Mouse (Mus musculus): Measurements from ENCODE around the gene Scarf2.

The Scarf2 gene

DNA sequence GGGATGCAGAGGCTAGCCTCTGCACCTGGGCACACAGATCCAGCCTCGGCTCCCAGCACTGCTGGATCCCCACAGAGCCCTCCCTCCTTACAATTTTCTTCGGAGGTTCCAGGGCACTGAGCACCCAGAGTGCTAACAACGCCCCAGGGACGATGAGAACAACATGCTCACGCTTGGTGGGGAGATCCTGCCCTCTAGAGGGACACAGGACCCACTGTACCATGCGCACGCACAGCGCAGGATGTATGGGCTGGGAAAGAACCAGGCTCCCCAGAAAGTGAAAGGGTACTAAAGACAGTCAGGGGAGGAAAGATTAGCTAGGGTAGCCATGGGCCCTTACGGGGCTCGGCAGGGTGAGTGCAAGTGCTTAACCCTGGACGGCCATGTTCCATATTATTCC, 34.7 kb downstream of the Scarf2 start:
- no peak for DNase-seq (ENCODE audit: low read depth)

DNA sequence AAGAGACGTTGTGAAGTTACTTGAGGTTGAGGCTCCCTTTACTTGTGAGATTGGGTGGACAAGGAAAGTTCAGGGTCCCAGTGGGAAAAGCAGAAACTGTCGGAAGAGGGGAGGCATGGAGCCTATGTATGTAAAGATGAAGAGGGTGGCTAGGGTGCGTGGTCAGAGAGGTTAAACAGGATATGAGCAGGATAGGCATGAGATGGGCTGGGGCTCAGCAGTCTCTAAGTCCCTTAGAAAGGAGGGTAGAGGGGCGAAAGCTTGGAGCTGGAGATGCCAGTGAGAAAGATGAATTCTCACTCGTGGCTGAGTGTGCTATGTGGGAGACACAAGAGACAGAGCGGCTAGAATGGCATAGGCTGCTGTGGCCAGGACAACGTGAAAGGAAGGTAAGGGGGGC, 35.7 kb downstream of the Scarf2 start, which contains the start of gene B830017H08Rik:
TSS of gene B830017H08Rik (plus strand) at position 301 of the 400 bp plus-strand sequence.
- DNase-seq (ENCODE audit: low read depth): no peak

DNA sequence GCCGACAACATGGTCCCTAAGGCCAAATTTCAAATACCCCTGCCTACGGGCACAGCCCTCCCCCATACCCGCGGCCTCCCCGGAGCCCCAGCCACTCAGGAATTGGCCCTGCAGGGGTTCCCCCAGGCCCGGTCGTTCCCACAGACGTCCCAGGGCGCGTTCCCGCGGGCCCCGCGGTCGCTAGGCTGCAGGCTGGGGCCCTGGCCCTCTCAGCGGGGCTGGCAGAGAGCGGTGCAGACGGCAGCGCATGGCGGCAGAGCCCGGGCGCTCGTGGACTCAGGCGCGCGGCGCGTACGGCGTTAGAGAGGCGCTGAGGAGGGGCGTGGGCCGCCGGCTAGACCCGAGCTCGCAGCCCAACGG, 36.2 kb downstream of the Scarf2 start:
- no peak for DNase-seq (ENCODE audit: low read depth)

DNA sequence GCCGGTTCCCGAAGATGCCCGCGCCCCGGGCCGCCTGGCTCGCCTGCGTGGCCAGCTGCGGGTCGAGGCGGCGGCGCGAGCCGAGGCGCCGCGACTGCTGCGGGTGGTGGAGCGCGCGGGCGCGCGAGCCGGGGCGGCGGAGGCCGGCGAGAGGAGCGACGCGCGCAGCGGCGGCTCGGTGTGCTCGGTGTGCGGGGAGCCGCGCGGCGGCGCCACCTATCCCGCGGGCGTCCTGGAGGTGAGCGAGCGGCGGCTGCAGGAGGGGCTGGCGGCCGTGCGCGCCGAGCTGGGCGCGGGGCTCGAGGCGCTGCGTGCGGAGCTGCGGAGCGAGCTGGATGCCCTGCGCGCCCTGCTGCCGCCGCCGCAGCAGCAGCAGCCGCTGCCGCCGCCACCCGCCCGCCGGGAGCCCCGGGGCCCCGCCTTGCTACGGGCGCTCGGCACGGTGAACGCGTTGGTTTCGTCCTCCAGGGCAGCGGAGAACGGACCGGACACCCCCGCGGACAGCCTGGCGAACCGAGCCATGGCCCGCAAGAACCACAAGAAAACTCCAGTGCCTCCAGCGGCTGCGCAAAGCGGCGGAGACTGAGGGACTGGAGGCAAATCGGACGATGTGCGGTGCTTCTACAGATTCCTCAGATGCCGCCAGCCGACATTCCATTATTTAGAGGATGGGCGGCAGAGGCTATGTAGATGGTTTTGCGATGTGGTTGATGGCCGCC, 36.8 kb downstream of the Scarf2 start:
- DNase-seq (ENCODE audit: low read depth): no peak

DNA sequence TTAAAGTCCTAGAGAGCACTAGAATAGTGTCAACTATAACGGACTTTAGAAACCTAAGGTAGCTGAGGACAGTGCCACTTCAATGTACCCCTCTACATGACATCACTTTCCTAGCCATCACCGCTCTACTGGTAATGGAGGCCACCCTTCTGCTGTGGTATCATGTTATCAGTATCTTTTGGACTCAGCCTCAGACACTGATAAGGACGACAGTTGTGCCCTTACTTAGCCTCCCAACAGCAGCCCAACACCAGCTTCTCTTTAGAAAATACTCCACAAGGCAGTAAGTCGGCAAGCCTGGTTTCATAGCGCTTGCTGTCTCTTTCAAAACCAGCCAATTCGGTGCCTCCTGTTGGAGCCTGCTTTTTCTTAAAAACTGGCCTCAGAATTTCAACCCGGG, 37.5 kb downstream of the Scarf2 start:
- DNase-seq (ENCODE audit: low read depth): no peak

DNA sequence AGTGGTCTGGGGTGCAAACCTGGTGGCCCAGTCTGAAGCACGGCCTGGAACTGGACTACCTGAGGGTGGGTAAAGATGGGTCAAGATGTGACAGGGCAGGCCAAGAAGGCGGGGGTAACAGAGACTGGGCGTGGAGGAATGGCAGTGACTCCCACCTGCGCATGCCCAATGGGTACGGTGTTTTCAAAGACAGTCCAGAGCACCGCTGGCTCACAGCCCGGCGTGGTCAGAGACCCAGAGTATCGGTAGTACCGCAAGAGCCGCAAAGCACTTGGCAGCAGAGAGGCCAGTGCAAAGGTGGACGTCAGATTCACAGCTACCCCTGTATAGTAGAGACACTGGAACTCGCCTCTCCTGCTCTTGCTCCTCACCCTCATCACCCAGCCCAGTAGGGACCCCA, 38.4 kb downstream of the Scarf2 start:
- no peak for DNase-seq (ENCODE audit: low read depth)

DNA sequence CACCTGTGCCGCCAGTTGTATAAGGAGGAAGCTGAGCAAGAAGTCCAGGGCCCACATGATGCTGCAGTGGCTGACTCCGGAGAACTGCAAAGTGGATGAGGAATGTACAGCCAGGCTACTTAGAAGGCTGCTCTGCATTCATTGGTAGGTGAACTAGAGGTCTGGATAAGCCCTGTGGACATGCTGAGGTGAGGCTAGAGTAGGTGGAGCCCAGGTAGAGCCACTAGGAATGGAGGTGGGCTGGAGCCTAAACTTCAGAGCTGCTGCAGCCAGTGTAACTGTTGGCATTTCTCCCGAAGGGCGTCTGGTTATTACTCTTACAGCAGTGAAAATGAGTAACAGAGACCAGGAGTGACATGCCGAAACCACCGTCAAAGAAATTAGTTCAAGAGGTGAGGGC, 41.0 kb downstream of the Scarf2 start, which contains the start of gene Car15:
TSS of gene Car15 (minus strand) at position 314 of the 400 bp plus-strand sequence.
- no peak for DNase-seq (ENCODE audit: low read depth)

DNA sequence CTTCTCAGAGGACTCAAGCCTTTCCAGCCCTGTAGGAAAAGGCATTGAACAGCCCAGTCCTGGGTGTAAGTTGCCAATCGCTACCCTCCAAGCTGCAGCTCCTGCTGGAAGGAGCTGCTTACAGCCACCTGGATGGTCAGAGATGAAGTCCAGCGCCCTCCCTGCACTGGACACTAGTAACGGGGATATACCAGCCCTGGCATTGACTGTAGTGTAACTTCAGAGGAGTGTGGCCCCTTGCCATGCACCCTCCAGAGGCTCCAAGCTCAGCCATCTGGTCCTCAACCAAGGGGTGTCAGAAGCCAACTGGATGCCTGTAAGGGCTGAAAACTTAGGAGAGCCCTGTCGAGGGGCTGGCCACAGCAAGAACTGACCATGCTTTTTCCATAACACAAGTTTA, 42.9 kb downstream of the Scarf2 start:
- DNase-seq (ENCODE audit: low read depth): no peak

DNA sequence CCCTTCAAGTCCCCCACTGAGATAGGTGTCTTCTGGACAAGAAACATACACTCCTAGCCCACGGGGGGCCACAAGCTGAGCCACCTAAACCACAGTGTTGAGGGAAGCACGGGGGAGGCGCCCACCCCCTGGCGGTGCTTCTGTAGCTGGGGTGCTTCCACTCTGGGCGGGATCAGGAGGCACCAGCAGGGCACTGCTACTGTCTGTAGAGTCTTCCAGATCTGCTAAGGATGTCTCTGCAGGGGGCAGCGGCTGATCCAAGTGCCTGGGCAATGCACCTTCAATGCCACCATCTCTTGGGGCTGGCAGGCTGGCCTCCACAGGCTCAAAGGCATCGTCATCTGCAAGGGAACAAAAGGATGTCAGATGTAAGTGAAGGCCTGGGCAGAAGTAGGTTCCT, 45.4 kb downstream of the Scarf2 start:
- no peak for DNase-seq (ENCODE audit: low read depth)

DNA sequence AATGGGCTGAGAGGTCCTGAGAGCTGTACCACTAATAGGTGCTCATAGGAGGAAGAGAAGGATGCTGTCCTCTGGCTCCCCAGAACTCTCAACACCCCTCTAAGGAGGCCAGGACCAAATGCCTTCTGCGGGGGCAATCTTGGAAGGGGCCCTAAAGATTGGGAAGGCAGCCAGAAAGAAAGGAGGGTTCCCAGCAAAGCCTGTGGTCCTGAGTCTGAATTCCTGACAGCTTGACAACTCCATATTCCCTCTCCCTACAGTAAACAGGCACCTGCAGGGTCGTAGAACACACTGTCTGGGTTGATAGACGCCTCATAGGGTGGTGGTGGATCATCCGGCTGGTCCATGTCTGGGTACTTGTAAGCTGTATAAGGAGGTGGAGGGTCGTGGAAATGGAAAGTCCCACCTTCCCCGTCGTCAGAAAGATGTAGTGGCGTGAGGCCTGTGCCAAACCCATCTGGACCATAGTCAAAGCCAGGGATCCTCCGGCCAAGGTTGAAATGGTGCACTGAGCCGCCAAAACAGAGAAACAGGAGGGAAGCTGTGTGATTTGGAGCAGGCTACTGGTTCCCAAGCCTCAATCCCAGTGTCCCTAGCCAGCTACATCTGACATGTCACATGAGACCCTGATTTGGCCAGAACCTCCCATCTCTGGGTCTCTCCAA, 46.8 kb downstream of the Scarf2 start:
- no peak for DNase-seq (ENCODE audit: low read depth)

DNA sequence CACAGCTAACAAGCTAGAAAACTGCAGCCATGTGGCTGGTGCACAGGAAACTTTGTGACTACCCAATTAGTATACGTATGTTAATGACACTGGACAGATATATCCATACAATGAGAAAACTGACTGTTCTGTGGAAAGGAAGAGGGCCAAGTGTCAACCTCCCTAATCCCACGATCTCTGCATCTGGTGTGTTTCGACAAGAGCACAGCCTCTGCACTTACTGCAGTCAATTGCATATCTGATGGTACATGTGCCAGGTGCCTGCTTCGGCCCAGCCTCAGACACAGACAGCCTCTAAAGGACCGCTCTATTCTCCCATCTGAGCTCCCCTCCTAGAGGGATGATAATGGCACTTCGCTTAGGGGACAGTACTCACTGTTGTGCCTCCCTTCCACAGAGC, 51.3 kb downstream of the Scarf2 start:
- DNase-seq (ENCODE audit: low read depth): no peak

DNA sequence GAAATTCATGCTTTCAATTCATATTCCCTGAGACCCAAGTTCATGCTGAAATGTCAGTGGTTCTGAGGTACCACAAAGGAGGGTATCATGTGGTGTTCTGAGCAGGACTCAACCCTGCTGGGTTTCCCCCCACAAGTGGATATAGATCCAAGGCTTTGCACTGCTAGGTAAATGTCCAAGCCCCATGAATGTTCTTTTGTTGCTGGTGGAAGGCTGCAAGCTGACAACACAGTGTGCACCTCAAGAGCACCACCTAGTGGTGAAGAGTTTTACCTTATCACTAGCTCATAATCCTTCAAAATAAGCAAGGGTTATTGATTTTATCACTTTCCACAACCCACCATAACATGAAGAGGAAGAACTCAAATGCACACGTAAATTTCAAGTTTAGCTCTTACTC, 51.8 kb downstream of the Scarf2 start:
- DNase-seq (ENCODE audit: low read depth): peak; percentile 72

DNA sequence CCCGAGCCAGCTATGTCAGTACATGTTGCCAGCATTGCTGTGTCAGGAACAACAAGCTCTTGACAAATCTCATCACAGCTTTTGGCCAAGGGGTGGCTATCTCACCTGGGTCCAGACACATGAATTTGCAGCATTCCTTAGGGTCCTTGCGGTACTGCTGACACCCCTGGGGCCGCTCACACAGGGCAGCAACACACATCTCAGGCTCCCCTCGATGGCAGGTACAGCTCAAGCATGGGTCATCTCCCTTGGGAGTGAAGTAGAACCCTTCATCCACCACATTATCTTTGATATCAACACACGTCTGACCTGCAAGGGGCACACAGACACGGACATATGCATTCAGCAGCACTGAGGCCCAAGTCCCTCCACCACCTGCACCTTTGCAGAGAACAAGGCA, 52.4 kb downstream of the Scarf2 start:
- no peak for DNase-seq (ENCODE audit: low read depth)

DNA sequence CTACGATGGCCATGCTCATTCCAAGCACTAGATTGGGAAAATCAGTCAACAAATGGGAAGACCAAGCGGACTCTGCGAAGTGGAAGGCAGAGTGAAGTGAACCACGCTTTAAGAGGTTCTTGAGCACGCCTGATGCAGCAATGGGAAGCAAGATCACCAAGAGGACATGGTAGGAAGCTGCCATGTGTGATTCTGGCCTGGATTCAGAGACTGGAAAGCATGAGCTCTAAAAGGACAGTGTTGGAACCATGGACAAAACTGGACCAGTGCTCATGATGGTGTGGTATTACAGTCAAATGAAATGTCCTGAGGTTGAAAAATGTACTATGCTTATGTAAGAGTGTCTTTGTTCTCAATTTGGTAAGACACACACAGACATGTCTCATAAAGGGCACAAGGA, 54.2 kb downstream of the Scarf2 start:
- DNase-seq (ENCODE audit: low read depth): no peak

DNA sequence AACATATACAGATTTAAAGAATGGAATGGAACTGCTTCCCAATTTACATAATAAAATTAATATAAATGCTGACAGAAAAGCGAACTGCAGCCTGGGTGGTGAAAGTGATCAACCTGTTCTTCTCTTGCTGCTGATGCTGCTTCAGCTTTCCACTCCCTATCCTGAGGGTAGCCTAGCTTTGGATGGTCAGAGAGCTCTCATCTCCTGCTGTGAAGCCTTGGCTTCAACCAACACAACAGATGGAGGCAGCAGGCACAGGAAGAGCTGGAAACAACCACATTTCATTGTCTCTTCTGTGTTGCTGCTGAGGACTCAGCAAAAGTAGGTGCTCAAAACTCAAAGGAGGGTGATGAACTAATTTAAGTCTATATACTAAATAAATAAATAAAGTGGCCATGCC, 54.8 kb downstream of the Scarf2 start:
- DNase-seq (ENCODE audit: low read depth): no peak

DNA sequence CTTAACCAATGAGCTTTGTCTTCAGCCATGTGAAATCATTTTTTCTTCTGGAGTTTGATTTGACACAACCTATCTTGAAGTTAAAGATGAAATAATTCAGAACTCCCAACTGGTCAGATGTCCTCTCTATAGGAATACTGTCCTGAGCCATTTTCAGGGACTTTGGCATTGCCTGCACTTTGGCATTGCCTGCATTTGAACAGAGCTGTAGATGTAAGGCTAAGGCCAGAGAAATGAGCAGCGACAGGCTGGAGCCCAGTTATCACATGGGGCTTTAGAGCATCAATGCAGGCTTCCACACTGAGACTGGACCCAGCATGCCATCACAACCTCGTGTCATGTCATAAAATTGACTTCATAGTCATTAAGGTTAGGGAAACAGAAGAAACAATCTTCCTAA, 56.2 kb downstream of the Scarf2 start:
- no peak for DNase-seq (ENCODE audit: low read depth)

DNA sequence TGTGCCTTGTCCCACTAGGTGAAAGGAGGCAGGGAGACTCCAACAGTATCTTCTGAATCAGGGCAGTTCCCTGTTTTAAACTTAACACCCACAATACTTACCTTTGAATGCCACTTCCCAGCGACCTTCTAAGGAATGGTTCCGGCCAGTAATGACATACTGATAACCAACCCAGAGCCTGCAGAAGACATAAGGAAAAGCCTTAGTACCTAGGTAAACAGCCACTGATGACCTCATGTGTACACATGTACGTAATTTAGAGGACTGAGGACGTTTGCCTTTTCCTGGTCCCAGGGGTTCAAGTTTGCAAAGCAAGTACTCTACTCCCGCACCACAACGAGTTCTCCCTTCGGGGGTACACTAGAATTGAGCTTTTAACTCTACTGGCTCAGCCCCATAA, 60.1 kb downstream of the Scarf2 start:
- DNase-seq (ENCODE audit: low read depth): no peak

All from 416B (cell line).